Mouse (Mus musculus) ZHBTc4 (cell line): ENCODE data around the gene Gpr89.

ENCODE experiments used
- DNase-seq: peaks from one replicate; pipeline ENCODE4 v3.0.0-alpha.2; 2011; ENCODE audit warnings: low read depth, low spot score

The Gpr89 gene

GRCm38 (mm10) chr3:96823701-96824100, 81.4 kb downstream of the Gpr89 start:
- DNase-seq: no peak

GRCm38 (mm10) chr3:96821581-96821980, 83.6 kb downstream of the Gpr89 start:
- DNase-seq: no peak

GRCm38 (mm10) chr3:96820116-96820915, 84.8 kb downstream of the Gpr89 start:
- DNase-seq: no peak
